Mouse (Mus musculus): Measurements from ENCODE around the gene Psip1. TPM values are rescaled to one million over a fixed set of nuclear protein-coding genes. Genes with fewer than 3 reads are reported as not detected.

The Psip1 gene
- polyA plus RNA-seq, 1 experiment from 2014 or later: 36.1 TPM

DNA sequence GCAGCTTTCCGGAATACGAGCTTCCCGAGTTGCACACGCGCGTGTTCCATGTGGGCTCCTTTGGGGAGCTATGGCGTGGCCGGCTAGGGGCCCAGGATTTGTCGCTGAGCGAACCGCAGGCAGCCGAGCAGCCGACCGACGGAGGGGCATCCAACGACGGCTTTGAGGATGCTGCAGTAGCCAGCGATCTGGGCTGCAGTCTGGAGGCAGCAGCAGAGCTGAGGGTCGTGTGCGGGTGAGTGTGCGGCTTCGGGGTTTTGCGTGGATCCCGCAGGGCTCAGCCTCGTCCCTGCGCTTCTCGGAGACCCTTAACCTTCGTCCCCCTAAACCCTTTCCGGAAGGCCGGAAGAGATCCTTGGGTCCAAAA lies 68.5 kb downstream of the Psip1 start:
- peak; percentile 39 for ATAC-seq (ENCODE audit: low read depth)
- WGBS (ENCODE audit: insufficient replicate concordance): 0% methylated on average over 30 of the region's 30 CpGs

DNA sequence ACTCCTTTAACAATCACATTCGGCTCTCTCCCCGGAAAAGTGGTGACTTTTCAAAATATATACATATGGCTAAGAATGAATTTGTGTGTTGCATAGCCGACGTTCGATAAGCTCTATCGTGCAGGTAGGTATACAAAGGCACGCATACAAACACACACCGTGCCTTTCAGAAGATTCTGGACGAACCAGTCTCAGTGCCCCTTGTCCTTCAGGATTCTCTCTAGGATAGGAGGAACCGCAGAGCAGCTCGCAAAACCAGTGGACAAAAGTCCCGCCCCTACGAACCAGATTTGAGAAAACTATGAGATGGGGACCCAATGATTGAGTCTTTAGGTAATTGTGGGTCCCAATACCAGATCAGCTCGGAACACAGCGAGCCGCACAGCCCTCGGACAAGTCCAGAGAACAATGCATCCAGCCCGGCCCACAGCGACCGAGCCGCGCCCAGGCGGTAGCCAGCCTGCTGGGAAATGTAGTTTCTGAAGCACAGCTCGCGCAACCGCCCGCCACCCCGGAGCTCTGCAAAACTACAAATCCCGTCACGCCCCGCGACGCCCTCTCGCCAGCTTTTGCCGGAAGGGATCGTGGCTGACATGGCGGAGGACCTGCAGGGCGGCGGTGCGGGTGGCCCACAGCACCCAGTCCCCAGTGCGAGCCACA lies 69.0 kb downstream of the Psip1 start, which contains the start of gene Snapc3:
Snapc3 (plus strand) TSS at position 565 of the 660 bp plus-strand sequence.
- no peaks in the 10 kb centered on the region for H3K36me3 ChIP-seq (ENCODE audit: control insufficient read depth, insufficient read depth)
- peak within 1 kb of the TSS; percentile 17; the same call in 1 of the 2 replicates for H3K27ac ChIP-seq (ENCODE audit: low read length)
- WGBS (ENCODE audit: insufficient replicate concordance): 1% methylated on average over 41 of the region's 41 CpGs
- H3K4me2 ChIP-seq (ENCODE audit: low read depth, low read length): peak within 1 kb of the TSS; percentile 76
- peak; percentile 99 for ATAC-seq (ENCODE audit: low read depth)
- no peaks in the 10 kb centered on the region for H3K27me3 ChIP-seq (ENCODE audit: control insufficient read depth, insufficient read depth, low read depth, low read length)
- H3K4me1 ChIP-seq (ENCODE audit: control insufficient read depth, low read depth, low read length): peaks cover 11% of the 10 kb centered on the region
- peak within 1 kb of the TSS; percentile 74 for H3K9ac ChIP-seq (ENCODE audit: low read depth, low read length)
- peak within 1 kb of the TSS; percentile 68 for H3K4me3 ChIP-seq (ENCODE audit: low read depth, low read length)
- no peaks in the 10 kb centered on the region for H3K9me3 ChIP-seq (replicated peaks; ENCODE audit: control insufficient read depth, low read length)

More for the DNA sequence above, 68.5 kb downstream of the Psip1 start:
- H3K4me2 ChIP-seq (ENCODE audit: low read depth, low read length): peak overlapping the region; percentile 73
- H3K27ac ChIP-seq (ENCODE audit: low read length): 0 out of 2 replicates have a peak overlapping the region, but pooled peaks have one; percentile 6
- peaks cover 11% of the 10 kb centered on the region for H3K4me1 ChIP-seq (ENCODE audit: control insufficient read depth, low read depth, low read length)
- no peaks in the 10 kb centered on the region for H3K9me3 ChIP-seq (replicated peaks; ENCODE audit: control insufficient read depth, low read length)
- H3K9ac ChIP-seq (ENCODE audit: low read depth, low read length): peak overlapping the region; percentile 69
- peak overlapping the region; percentile 68 for H3K4me3 ChIP-seq (ENCODE audit: low read depth, low read length)
- no peaks in the 10 kb centered on the region for H3K27me3 ChIP-seq (ENCODE audit: control insufficient read depth, insufficient read depth, low read depth, low read length)
- H3K36me3 ChIP-seq (ENCODE audit: control insufficient read depth, insufficient read depth): no peaks in the 10 kb centered on the region

DNA sequence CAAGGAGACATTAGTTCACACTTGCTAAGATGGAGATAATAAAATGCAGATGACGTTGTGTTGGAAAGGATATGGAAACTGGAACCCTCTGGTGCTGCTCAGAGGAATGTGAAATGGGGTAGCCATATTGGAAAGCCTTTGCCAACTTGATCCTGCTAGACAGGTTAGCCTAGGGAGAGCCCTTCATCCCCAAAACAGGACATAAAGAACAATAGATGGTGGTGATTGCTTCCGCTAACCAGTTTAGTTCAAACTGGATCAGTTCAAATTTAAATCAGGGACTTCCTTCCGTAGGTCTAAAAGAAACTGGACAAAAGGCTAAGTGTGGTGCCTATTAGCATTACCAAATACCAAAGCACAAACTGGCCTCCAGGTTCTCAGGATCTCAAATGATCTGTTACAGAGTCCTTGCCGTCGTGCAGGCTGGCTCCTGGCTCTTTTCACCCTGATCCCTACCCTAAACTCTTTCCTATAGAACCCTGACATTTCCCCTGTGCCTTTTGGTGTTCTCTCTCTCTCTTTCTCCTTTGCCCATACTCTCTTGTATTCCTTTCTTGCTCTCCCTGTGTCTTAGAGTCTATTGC lies 71.9 kb downstream of the Psip1 start:
- no peak for ATAC-seq (ENCODE audit: low read depth)
- WGBS (ENCODE audit: insufficient replicate concordance): 75% methylated on average over 5 of the region's 5 CpGs
- Histone ChIP-seq H3K27me3 (ENCODE audit: control insufficient read depth, insufficient read depth, low read depth, low read length) (no peaks in the 10 kb centered on the region), H3K9me3 (replicated peaks; ENCODE audit: control insufficient read depth, low read length) (no peaks in the 10 kb centered on the region), H3K4me3 (ENCODE audit: low read depth, low read length) (no peak overlapping the region), H3K36me3 (ENCODE audit: control insufficient read depth, insufficient read depth) (no peaks in the 10 kb centered on the region), H3K4me2 (ENCODE audit: low read depth, low read length) (no peak overlapping the region), H3K4me1 (ENCODE audit: control insufficient read depth, low read depth, low read length) (peaks cover 11% of the 10 kb centered on the region), H3K9ac (ENCODE audit: low read depth, low read length) (no peak overlapping the region), H3K27ac (ENCODE audit: low read length) (no peak overlapping the region)

DNA sequence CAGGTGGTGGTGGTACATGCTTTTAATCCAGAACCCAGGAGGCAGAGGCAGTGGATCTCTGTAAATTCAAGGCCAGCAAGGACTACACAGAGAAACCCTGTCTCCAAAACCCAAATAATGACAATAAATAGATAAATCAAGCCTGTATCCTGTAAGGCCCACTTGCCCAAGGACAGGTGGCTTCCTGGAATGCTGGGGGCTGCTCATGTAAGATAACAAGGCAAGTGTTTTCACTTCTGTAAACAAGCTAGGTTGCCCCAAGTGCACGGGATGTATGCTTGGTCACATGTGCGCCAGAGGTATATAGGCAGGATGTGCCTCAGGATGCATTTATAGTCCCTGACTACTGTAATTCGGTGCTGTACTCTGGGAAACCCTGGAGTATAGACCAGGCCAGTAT lies 74.2 kb downstream of the Psip1 start:
- peaks cover 5% of the 10 kb centered on the region for H3K9me3 ChIP-seq (replicated peaks; ENCODE audit: control insufficient read depth, low read length)
- no peaks in the 10 kb centered on the region for H3K27me3 ChIP-seq (ENCODE audit: control insufficient read depth, insufficient read depth, low read depth, low read length)
- no peak overlapping the region for H3K9ac ChIP-seq (ENCODE audit: low read depth, low read length)
- no peak overlapping the region for H3K4me3 ChIP-seq (ENCODE audit: low read depth, low read length)
- H3K4me1 ChIP-seq (ENCODE audit: control insufficient read depth, low read depth, low read length): peaks cover 3% of the 10 kb centered on the region; the same call in 1 of the 2 replicates
- 0 out of 2 replicates have a peak, but pooled peaks have one; percentile 11 for ATAC-seq (ENCODE audit: low read depth)
- H3K4me2 ChIP-seq (ENCODE audit: low read depth, low read length): no peak overlapping the region
- no peak overlapping the region for H3K27ac ChIP-seq (ENCODE audit: low read length)
- H3K36me3 ChIP-seq (ENCODE audit: control insufficient read depth, insufficient read depth): no peaks in the 10 kb centered on the region
- WGBS (ENCODE audit: insufficient replicate concordance): 41% methylated on average over 3 of the region's 3 CpGs

DNA sequence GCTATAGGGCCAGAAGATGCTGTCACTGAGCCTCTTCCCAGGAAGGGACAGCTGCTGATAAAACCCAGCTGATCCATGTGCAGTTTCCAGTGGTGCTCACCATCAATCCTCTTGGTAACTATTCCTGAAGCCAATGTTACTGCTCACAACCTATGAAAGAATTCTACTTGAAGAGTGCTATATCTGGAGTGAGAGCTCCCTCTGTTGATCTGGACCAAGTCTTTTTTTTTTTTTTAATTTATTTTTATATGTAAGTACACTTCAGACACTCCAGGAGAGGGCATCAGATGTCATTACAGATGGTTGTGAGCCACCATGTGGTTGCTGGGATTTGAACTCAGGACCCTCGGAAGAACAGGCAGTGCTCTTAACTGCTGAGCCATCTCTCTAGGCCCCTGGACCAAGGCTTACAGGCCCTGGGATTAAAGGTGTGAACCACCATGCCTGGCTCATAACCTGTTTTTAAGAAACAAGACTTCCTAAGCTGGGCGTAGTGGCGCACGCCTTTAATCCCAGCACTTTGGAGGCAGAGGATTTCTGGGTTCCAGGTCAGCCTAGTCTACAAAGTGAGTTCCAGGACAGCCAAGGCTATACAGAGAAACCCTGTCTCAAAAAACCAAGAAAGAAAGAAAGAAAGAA lies 76.3 kb downstream of the Psip1 start:
- no peak for ATAC-seq (ENCODE audit: low read depth)
- Histone ChIP-seq H3K27me3 (ENCODE audit: control insufficient read depth, insufficient read depth, low read depth, low read length) (no peaks in the 10 kb centered on the region), H3K4me3 (ENCODE audit: low read depth, low read length) (no peak overlapping the region), H3K9ac (ENCODE audit: low read depth, low read length) (no peak overlapping the region), H3K4me2 (ENCODE audit: low read depth, low read length) (no peak overlapping the region), H3K9me3 (replicated peaks; ENCODE audit: control insufficient read depth, low read length) (peaks cover 5% of the 10 kb centered on the region), H3K4me1 (ENCODE audit: control insufficient read depth, low read depth, low read length) (no peaks in the 10 kb centered on the region), H3K36me3 (ENCODE audit: control insufficient read depth, insufficient read depth) (no peaks in the 10 kb centered on the region), H3K27ac (ENCODE audit: low read length) (no peak overlapping the region)
- WGBS (ENCODE audit: insufficient replicate concordance): 84% methylated on average over 4 of the region's 4 CpGs

DNA sequence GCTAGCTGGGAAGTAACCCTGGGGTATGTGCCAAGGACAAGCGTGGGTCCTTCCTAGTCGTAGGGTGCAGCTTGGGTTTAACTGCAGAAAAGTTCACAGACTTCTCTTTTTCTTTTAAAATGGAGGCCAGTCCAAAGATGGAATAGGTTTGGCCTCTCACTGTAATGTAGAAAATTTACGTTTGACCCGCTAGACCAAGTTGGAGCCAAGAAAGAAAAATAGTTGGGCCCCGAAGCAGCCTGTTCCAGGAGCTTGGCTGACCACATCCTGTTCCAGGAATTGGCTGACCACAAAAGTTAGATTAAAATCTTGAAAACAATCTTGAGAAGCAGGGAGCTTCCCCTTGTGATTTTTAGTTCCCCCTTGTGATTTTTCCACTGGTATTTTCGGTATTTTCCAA lies 78.6 kb downstream of the Psip1 start:
- no peak for ATAC-seq (ENCODE audit: low read depth)
- no peak overlapping the region for H3K9ac ChIP-seq (ENCODE audit: low read depth, low read length)
- H3K27ac ChIP-seq (ENCODE audit: low read length): no peak overlapping the region
- no peak overlapping the region for H3K4me2 ChIP-seq (ENCODE audit: low read depth, low read length)
- no peaks in the 10 kb centered on the region for H3K36me3 ChIP-seq (ENCODE audit: control insufficient read depth, insufficient read depth)
- 37% methylated on average over 6 of the region's 6 CpGs for WGBS (ENCODE audit: insufficient replicate concordance)
- H3K9me3 ChIP-seq (replicated peaks; ENCODE audit: control insufficient read depth, low read length): peaks cover 5% of the 10 kb centered on the region
- no peaks in the 10 kb centered on the region for H3K27me3 ChIP-seq (ENCODE audit: control insufficient read depth, insufficient read depth, low read depth, low read length)
- no peak overlapping the region for H3K4me3 ChIP-seq (ENCODE audit: low read depth, low read length)
- H3K4me1 ChIP-seq (ENCODE audit: control insufficient read depth, low read depth, low read length): no peaks in the 10 kb centered on the region

Other genes with a start within 250 kb of the Psip1 start
- 1.5 and 1.8 TPM in 2 replicates for gene Ttc39b, start 162.2 kb downstream of the Psip1 start, polyA plus RNA-seq (2015; fragmentation: Nextera tagmentation; extraction: Ambion mirVana)
- gene Snapc3, start 68.7 kb downstream of the Psip1 start, polyA plus RNA-seq (2015; fragmentation: Nextera tagmentation; extraction: Ambion mirVana): 7.8 and 8.4 TPM in 2 replicates
- gene Ccdc171, start 39.1 kb upstream of the Psip1 start, polyA plus RNA-seq (2015; fragmentation: Nextera tagmentation; extraction: Ambion mirVana): 0.98 and 1.0 TPM in 2 replicates